Mouse (Mus musculus) E14TG2a.4 (cell line): ENCODE data around the gene Ap4b1.

Source experiments
- CTCF ChIP-seq: conservative IDR thresholded peaks from 2 replicates; pipeline ENCODE4 v1.5.1; 2014; ENCODE audit warnings: low read length
- NANOG ChIP-seq: IDR thresholded peaks from 2 replicates; pipeline ENCODE4 v1.6.1; 2014; ENCODE audit warnings: borderline replicate concordance, low read length, mixed read lengths
- POU5F1 ChIP-seq: IDR thresholded peaks from 2 replicates; pipeline ENCODE4 v1.6.1; 2014; ENCODE audit warnings: low read length, borderline replicate concordance

GRCm38 (mm10) chr3:103782844-103783609 is 26.3 kb upstream of the Ap4b1 start:
- TF ChIP-seq CTCF: no peak
- TF ChIP-seq POU5F1: no peak
- TF ChIP-seq NANOG: no peak
